Mouse (Mus musculus): Measurements from ENCODE around the gene Erp29.
"Not testable (repeated sequence)": the region's sequence is repeated elsewhere in the genome, so short reads cannot be mapped to it uniquely, and the experiment has no call there.

Erp29 gene

DNA sequence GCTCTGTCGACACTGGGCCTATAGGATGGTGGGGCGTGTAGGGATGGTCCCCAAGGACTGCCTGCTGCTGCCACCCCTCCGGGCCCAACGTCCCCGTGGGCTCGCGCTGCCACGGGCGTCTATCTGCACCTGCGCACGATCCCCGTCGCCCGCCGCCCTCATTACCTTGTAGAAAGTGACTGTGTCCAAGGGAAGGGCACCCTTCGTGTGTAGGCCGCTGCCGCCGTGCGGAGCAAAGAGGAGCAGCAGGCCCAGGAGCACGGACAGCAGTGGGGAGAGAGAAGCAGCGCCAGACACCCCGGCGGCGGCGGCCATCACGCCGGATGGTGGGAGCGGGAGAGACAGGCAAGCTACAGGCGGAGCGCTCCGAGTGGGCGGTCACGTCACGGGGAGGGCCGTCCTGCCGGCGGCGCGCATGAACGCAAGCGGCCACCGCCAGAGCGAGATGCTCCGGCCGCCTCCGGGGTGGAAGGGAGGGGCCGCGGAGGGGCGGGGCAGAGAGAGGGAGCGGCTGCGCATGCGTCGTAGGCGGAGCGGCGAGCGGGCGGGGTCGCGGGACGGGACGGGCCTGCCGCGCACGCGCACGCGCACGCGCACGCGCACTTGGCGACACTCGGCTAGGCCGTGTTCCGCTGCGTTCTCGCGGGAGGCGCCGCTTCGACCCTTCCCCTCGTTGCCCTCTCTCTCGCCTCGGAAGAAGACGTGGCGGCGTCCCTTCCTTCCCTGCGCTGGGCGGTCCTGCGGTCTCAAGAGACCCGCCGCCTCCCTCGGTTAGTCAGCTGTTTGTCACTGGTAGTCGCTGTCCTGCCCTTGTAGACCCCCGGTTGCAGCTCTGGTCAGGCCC lies at the start of gene Erp29:
Gene Erp29, minus strand, starts transcription at position 481 of the 844 bp plus-strand sequence.
- peak; percentile 99 for DNase-seq

DNA sequence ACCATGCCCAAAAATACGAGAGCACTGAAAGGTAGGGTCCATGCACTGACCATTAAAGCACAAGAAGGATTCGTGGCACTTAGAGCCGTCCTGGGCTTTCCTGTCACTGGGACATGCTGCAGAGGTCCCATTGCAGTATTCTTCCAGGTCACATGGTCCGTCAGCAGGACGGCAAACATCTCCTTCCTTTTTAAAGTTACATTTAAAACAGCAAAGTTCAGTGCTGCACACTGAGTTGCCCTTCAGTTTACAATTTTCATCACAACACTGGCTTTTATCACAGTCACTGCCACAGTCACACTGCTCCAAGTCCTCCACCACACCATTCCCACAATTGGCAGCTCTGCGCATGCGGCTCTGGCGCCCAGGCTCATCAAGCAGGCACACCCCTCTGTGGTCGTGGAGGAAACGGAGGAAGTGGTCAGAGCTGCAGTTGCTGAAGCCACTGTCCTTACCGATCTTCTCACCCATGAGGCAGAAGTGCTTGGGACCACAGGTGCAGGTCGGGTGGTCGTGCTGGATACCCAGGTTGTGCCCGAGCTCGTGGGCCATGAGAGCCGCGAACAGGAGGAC lies 49.2 kb upstream of the Erp29 start:
- not testable (repeated sequence) for DNase-seq

DNA sequence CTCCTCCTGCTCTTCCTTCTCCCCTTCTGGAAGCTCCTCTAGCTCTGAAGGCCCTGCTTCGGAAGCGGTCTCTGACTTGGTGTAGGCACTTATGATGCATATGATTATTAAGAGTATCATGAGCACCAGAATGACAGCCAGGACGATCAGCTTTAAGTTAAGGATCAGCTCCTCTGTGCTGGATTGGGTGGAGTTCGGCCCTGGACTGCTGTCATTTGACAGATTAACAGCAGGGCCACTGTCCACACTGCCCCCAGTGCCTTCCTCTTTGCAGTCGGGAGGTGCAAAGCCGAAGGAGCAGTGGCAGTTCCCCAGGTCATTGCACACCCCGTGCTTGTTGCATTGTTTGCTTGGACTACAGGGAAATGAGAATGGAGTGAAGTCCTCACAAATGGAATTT lies 48.4 kb upstream of the Erp29 start:
- DNase-seq = no peak

DNA sequence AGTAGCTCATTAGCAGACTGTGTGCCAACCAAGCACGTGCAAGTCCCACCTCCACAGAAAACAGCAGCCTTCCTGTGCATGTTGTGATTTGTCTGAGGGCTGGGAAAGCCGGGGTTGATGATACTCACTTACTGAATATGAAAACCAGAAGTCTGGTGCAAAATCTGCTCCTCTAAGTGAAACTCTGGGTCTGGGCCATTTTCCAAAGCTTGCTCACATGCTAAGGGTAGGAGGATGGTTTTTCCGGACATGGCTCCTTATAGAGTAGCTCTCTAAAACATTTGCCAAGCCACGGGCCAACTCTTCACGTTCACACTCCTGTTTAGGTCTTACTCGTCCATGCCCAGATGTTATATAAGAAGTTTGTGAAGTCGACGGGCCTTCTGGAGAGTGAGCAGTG lies 41.0 kb upstream of the Erp29 start:
- DNase-seq = no peak

DNA sequence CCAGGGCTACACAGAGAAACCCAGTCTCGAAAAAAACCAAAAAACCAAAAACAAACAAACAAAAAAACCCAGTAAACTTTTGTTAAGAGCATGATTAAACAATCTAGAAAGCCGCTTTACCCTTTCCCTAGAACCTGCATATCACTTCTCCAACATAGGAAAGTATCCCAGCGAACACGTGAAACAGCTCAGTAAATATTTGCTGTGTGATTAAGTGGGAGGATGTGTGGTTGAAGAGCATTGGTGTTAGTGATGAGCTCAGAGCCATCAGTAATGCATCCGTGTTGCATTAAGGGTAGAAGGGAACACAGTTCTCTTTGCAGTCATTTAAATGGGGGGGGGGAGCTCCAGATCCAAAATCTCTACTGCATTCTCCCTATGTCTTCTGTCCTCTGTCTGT lies 32.5 kb upstream of the Erp29 start:
- no peak for DNase-seq

DNA sequence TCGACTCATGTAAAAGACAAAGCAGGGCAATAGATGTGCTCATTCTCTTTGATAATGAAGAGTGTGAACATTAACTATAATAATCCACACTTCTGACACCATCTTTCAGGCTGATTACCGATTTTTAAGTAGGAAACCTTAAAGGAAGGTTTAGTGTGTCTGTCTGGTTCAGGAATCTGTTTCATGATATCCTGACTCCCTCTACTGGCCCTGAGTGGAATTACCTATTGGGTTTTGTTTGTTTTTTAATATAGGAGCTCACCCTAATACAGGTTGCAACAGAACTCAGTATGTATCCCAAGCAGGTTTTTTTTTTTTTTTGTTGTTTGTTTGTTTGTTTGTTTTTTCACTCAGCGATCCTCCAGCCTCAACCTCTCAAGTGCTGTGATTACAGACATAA lies 25.4 kb upstream of the Erp29 start:
- no peak for DNase-seq

DNA sequence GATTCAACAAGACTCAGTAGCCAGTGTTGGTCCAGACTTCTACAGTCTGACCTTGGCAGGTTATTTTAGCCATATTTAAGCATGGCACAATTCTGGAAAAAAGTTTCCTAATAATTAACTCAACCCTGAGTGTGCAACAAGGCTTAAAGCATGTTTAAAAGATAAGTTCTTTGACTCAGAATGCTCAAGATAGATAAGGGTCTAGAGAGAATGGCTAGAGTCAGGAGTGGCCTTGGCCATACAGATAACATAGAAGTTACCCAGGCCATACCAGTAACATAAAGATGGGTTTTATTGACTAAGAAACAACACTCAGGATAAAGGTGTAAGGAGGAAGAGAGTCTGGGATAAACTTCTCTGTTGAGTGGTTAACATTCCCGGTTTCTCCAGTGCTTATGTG lies 23.7 kb upstream of the Erp29 start:
- no peak for DNase-seq

DNA sequence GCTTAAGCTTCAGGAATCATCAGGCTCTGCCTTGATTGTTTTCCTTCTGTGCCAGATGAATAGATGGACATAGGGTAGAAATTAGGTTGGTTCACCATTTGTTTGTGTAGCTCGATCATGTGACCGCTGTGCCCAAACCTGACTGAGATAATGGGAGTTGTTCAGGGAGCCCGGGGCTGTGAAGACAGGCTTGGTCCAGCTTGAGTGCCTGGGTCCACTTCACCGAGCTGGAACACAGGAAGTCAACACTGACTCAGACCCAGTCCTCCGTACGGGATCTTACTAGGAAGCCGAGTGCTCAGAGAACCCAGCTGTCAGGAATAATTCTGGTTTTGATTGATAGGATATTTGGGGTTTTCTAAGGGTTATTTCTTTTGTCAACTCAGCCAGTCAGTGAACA lies 22.3 kb upstream of the Erp29 start:
- no peak for DNase-seq

DNA sequence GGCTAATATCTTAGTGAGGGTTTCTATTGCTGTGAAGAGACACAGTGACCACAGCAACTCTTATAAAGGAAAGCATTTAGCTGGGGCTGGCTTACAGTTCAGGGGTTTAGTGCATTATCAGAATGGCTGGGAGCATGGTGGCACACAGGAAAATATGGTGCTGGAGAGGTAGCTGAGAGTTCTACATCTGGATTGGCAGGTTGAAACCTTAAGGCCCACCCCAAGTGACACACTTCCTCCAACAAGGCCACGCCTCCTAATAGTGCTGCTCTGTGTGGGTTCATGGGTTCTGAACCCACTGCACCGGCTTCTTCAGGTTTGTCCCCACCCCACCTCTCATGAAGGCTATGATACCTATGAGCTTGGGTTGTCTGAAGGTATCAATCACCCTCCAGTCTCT lies 20.1 kb upstream of the Erp29 start:
- DNase-seq = no peak

DNA sequence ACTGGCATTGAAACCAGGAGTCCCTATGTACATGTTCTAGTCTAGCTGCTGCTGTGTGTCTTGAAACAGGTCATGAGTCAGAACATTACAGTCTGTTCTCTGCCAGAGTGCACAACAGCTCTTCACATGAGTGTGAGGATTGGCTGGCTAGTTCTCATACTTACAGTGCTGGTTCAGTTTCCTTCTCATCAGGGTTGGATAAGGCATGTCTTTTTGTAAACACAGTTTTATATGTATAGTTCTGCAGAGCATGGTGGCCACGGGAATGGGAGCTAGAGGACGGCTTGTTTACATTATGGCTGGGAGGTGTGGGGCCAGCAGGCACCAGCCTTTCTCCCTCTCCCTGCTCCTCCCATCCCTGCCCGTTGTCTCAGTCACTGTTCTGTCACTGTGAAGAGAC lies 17.3 kb upstream of the Erp29 start:
- DNase-seq = no peak

DNA sequence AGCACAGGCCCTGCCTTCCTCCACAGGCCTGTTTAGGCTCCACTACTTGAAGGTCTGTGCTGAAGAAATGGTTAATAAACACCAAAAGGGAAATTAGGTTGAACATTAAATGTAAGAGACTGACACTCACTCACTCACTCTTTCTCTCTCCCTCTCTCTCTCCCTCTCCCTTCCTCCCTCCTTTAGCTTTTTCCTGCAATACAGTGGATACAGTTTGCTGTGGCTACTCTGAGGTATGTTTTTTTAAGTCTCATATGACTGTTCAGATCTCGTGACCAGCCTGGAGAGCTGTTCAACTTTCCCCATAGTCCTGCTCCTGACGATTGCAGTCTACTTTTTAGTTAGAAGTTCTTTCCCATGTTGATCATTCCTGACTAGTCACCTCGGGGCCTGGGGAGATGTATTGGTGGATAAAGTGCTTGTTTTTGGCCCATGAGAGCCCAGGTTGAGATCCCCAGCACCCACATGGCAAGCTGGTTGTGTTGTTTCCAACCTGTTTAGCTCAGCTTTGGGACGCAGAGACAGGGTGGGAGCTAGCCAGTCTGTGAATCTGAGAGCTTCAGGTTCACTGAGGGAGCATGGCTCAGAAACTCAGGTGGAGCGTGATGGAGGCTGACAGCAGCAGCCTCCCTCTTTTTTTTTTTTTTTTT lies 11.4 kb upstream of the Erp29 start:
- no peak for DNase-seq

DNA sequence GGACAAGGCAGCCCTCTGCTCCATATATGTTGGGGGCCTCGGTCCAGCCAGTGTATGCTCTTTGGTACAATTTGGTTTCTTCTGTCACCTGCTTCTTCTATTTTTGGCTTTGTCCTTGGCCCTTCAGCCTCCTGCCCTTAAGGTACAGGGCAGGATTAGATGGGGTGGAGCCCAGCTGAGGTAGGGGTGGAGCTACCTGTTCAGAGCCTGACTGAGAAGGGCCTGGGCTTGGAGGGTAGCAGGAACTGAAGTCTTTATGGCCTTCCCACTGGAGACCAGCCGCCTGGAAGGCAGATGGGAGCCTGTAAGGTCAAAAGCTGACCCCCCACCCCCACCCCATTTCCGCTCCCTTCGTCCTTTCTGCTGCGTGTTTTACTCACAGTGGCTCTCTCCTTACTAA lies 10.7 kb upstream of the Erp29 start:
- DNase-seq = no peak

DNA sequence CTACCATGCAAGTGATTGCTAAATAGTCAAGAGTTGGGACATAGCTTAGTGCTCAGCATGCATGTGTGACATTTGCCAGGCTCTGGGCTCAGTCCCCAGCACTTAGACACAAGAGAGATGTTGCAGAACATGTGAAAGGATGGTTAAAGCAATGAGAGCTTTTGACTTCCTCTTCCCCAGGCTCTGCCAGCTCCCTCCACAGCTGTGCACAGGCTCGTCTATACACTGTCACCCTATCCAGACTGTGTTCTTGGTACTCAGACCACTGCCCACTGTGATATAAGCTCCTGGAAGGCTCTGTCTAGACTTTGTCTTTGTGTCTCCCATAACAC lies 9.8 kb upstream of the Erp29 start:
- no peak for DNase-seq

DNA sequence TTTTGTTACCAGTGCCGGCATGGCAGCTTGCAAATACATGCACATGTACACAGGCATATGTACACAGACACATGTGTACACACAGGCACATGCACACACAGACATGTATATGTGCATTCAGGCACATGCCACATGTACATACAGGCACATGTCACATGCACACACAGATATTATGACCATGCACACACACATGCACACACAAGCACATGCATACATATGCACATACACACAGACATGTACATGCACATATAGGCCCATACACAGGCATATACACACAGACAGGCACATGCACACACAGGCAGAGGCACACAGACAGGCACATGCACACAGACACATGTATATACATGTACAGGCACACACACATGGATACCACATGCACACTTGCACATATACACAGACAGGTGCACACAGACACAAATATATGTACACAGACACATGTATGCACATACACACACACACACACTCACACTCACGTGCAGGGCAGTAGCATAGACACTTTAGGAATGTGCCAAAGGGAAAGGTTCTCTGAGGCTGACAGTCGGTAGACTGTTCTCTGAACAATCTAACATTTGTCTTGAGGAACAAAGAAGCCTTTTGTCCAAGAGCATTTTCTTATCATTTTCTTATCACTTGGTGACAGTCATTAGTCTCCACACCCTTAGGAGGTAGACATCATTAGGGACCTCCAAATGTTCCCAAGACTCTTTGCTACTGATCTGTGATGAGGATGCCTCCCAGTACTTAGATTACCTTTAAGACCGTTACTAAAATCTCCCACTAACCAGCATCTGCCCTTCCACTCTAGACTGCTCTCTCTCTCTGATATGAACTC lies 9.2 kb upstream of the Erp29 start:
- DNase-seq = no peak

DNA sequence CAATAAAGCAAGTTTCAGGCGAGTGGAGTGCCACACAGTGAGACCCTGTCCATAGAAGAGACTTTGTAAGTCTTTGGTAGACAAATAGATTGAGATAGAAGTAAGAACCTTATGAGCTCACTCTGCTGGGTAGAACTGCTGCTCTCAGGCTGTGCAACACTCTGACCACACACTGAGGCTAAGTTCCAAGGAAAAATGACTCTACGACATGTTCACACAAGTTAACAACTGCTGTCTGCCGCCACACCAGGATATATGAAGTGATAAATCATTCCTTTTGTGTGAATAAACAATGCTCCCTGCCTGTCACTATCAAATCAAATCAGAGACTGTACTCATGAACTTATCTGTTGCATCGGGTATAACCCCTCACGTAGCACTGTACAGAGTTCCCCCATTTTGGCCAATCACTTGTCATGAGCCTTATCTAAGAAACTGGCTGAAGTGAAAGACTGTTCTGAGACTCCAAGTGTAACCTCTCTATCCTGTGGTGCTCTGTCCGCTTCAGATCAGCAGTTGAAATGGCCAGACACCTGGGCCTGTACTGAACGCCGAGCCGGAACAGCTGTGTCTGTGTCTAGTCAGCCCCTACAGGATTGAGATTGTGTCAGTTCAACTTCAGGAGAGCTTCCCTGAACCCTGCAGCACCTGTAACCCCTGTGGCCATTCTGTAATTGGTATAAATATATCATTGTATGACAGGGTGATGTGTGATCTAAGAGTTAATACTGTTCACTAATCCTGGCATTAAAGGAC lies 3.4 kb upstream of the Erp29 start:
- no peak for DNase-seq

DNA sequence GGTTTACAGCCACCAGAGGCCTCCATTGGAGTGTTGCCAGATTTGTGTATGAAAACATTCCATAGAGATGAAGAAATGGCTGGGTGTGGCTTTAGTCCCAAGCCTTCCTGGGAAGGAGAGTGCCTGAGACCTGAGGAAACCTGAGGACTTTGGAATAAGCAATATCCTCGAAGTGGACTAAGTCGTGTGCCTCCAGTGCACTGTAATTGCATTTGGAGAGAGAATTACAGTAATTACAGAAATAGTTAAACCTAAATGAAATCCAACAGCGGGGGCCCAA lies 2.1 kb upstream of the Erp29 start:
- no peak for DNase-seq

DNA sequence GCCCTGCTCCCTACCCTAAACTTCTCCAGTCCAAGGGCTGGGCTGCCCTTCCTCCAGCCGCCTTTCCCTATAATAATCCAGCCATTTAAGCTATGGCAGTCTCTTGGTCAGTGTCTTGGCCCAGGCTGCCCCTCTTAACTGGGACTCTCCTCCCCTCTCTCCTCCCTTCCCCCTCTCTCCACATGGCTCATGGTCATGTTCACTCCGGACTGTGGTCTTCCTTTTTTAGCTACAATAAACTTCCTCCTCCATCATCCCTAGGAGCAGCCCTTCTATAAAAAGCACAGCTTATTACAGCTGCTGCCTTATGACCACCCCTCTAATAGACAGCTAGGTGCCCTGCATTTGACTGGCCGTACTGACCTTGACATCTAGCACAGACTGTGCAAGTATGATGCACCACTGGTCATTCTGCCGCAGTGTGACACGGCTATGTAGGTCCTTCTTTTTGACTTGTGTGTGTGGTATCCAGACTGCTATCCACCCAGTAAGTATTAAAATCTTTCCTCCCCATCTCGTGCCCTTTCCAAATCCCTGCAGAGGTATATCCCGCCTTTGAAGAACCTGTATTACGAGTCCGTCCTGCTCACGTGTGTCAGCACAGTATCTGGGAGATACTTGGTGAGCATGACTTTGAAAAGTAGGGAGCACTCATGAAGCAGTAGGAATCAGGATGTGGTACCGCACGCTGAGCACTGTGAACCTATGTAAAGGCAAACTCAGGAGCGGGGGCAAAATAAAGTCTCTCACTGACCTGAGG lies 1.6 kb upstream of the Erp29 start:
- DNase-seq = no peak

DNA sequence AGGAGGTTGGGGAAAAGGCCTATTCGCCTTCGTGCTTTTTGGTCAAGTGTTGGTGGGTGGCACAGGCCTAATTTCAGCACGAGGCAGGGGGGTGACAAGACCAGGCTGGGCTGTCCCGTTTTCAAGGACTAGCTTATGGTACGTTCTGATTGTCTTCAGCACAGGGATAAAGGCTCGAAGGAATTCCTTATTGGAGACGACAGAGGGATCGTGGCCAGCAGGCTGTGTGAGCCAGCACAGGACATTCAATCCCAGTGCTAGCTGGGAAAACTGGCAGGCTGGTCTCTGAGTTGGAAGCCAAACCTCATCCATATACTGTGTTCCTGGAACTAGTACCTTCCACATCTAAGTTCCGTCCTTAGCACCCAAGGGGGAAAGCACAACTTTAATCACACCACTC lies 600 bp upstream of the Erp29 start:
- no peak for DNase-seq

DNA sequence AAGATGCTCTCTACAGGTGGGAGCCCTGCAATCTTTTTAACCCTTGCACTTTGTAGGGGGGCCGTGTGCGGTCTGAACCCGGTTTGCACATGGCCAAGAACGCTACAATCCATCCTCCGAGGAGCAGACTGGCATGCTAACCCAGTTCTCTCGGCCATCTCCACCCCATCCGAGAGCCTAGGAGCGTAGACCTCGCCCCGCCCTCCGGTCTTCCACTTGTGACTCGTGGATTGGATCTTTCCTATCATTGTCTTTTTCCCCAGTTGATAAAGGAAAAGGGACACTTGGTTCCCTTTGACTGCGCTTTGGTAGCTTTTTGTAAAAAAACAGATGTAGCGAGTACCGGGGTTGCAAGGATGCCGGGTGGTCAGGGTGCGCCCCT lies 671 bp downstream of the Erp29 start, which contains the start of gene Tmem116:
Gene Tmem116, plus strand, starts transcription at position 250 of the 382 bp plus-strand sequence.
- peak; percentile 57 for DNase-seq

DNA sequence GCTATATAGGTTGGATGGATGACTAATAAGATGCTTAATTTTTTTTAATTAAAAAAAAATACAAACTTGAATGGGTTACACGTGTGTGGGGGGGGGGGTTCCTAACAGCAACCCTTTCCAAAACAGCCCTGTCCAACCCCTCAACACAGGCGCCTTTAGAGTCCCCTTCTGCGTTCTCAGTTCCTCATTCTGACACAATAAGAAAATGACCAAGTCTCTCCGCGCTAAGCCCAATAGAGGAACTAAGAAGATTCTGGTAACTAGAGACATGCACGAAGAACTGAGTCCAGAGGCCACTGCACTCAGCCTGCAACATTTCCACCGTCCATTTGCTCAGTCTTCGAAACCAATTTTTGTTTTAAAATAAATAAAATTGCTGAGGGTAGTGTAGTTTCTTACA lies 1.1 kb downstream of the Erp29 start:
- no peak for DNase-seq

DNA sequence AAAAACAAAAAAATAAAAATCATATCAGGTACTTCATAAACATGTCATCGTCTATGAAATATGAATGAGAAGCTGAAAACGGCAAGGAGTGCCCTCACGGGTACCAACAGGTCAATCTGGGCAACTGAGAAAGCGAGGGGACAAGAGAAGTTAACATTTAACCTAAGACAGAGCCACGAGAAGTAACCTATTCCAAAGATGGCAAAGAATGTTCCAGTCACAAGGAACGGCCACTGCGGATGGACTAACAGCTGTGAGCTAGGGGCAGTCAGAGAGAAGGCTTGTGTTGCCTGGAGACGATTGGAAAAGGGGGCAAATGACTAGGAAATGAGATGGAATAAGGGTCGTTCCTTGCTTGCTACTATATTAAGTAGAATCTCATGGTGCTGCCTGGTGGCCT lies 1.8 kb downstream of the Erp29 start:
- DNase-seq = no peak

DNA sequence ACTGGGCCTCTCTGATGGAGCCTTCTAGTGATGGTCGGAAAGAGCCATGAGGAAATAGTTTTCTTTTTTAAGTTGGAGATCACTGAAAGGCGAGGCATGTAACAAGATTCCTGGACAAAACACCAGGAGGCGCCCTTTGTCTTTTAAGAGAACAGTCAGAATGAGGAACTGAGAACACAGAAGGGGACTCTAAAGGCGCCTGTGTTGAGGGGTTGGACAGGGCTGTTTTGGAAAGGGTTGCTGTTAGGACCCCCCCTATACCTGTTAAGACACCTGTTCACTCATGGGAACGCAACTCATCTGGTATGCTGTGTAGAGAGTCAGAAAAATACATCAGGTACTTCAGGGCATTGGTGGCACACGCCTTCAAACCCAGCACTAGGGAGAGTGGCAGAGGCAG lies 2.3 kb downstream of the Erp29 start:
- DNase-seq = no peak

Measured in cerebellum, adult 11-12 months (tissue).